Mouse (Mus musculus): ENCODE data around the gene Prkce. TPM values are rescaled to one million over a fixed set of nuclear protein-coding genes. Genes with fewer than 3 reads are reported as not detected.

Prkce gene
- polyA plus RNA-seq, 2 experiments: 0.32 to 0.37 TPM

DNA sequence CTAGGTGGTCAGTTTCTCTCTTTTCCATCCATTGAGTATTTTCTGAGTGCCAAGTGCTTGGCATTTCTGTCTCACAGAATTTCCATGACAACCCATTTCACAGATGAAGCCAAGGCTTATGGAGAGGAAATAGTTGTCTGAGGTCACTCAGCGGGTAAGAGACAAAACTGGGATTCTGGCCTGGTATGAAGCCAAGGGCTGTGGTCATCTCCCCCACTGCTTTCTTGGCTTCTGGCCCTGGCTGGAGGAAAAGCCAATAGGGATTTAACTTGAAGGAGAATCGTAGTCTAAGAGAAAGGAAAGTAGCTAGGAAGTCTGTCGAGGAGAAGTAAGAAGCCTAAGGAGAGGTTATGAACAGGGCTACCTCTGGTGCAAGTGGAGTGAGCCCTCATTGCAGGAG is 182.7 kb downstream of the Prkce start:
- H3K27ac ChIP-seq: no peak overlapping the region
- 68% methylated on average over 3 of the region's 3 CpGs for WGBS (ENCODE audit: insufficient replicate concordance)
- DNase-seq (ENCODE audit: low read depth in 3 of 3, low spot score in 3 of 3): no peak

GRCm38 (mm10) chr17:86350791-86351261 is 183.2 kb downstream of the Prkce start:
- peaks cover 0 to 2% of the 10 kb centered on the region in 2 experiments; a peak in 1 of 4 replicates for H3K4me1 ChIP-seq (replicated peaks; ENCODE audit: control insufficient read depth in 2 of 2, insufficient read depth in 2 of 2, low read length in 1 of 2)
- no peaks in the 10 kb centered on the region for H3K9me3 ChIP-seq (ENCODE audit: control insufficient read depth, low read length)
- H3K36me3 ChIP-seq (replicated peaks; ENCODE audit: control insufficient read depth, insufficient read depth, low read depth): no peaks in the 10 kb centered on the region
- no peak overlapping the region for H3K9ac ChIP-seq (replicated peaks)
- TF ChIP-seq CTCF (IDR thresholded peaks at IDR 0.05; ENCODE audit: low read depth) (no peak), EP300 (IDR thresholded peaks at IDR 0.05; ENCODE audit: low read depth) (no peak)
- no peak overlapping the region for H3K4me2 ChIP-seq (ENCODE audit: low read depth)
- 57% methylated on average over 12 of the region's 12 CpGs for WGBS (ENCODE audit: insufficient replicate concordance)
- H3K4me3 ChIP-seq (ENCODE audit: insufficient read depth in 1 of 2, low read depth in 2 of 2, low read length in 2 of 2): no peak overlapping the region
- no peaks in the 10 kb centered on the region for H3K27me3 ChIP-seq (ENCODE audit: control insufficient read depth, insufficient read depth, low read length)
- no peak for DNase-seq (ENCODE audit: low read depth in 3 of 3, low spot score in 3 of 3)
- no peak for ATAC-seq (ENCODE audit: insufficient read depth)
- H3K27ac ChIP-seq: no peak overlapping the region

More for the DNA sequence above, 182.7 kb downstream of the Prkce start:
- ATAC-seq (ENCODE audit: insufficient read depth): no peak
- no peak overlapping the region for H3K9ac ChIP-seq (replicated peaks)
- H3K4me2 ChIP-seq (ENCODE audit: low read depth): no peak overlapping the region
- no peaks in the 10 kb centered on the region for H3K27me3 ChIP-seq (ENCODE audit: control insufficient read depth, insufficient read depth, low read length)
- H3K4me3 ChIP-seq (ENCODE audit: insufficient read depth in 1 of 2, low read depth in 2 of 2, low read length in 2 of 2): no peak overlapping the region
- TF ChIP-seq EP300 (IDR thresholded peaks at IDR 0.05; ENCODE audit: low read depth) (no peak), CTCF (IDR thresholded peaks at IDR 0.05; ENCODE audit: low read depth) (no peak)
- peaks cover 0 to 2% of the 10 kb centered on the region in 2 experiments; a peak in 1 of 4 replicates for H3K4me1 ChIP-seq (replicated peaks; ENCODE audit: control insufficient read depth in 2 of 2, insufficient read depth in 2 of 2, low read length in 1 of 2)
- H3K36me3 ChIP-seq (replicated peaks; ENCODE audit: control insufficient read depth, insufficient read depth, low read depth): no peaks in the 10 kb centered on the region
- no peaks in the 10 kb centered on the region for H3K9me3 ChIP-seq (ENCODE audit: control insufficient read depth, low read length)

DNA sequence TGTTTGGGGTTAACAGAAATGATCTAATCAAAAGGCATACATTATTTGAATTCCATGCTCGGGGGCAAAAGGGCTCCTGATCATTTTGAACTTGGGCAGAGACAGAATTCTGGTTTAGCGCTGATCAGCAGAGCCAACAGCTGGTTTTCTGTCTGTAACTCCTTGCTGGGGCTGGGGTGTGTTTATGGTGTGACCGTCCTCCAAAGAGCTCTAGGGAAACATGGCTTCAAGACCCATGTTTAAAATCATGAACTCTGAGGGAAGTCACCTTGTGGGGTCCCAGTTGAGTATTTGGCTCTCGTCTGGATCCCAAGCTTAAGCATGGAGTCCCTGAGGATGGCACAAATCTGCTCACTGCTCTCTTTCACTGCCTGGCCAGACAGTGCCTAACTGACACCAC is 183.7 kb downstream of the Prkce start:
- TF ChIP-seq EP300 (IDR thresholded peaks at IDR 0.05; ENCODE audit: low read depth) (no peak), CTCF (IDR thresholded peaks at IDR 0.05; ENCODE audit: low read depth) (no peak)
- DNase-seq (ENCODE audit: low read depth in 3 of 3, low spot score in 3 of 3) (no peak), ATAC-seq (ENCODE audit: insufficient read depth) (no peak)
- H3K4me1 ChIP-seq (replicated peaks; ENCODE audit: control insufficient read depth in 2 of 2, insufficient read depth in 2 of 2, low read length in 1 of 2): peaks cover 0 to 2% of the 10 kb centered on the region in 2 experiments; a peak in 1 of 4 replicates
- H3K4me3 ChIP-seq (ENCODE audit: insufficient read depth in 1 of 2, low read depth in 2 of 2, low read length in 2 of 2): no peak overlapping the region
- H3K27ac ChIP-seq: no peak overlapping the region
- H3K36me3 ChIP-seq (replicated peaks; ENCODE audit: control insufficient read depth, insufficient read depth, low read depth): no peaks in the 10 kb centered on the region
- H3K9me3 ChIP-seq (ENCODE audit: control insufficient read depth, low read length): no peaks in the 10 kb centered on the region
- H3K27me3 ChIP-seq (ENCODE audit: control insufficient read depth, insufficient read depth, low read length): no peaks in the 10 kb centered on the region
- no peak overlapping the region for H3K4me2 ChIP-seq (ENCODE audit: low read depth)
- WGBS (ENCODE audit: insufficient replicate concordance): 57% methylated on average over 4 of the region's 4 CpGs
- no peak overlapping the region for H3K9ac ChIP-seq (replicated peaks)

DNA sequence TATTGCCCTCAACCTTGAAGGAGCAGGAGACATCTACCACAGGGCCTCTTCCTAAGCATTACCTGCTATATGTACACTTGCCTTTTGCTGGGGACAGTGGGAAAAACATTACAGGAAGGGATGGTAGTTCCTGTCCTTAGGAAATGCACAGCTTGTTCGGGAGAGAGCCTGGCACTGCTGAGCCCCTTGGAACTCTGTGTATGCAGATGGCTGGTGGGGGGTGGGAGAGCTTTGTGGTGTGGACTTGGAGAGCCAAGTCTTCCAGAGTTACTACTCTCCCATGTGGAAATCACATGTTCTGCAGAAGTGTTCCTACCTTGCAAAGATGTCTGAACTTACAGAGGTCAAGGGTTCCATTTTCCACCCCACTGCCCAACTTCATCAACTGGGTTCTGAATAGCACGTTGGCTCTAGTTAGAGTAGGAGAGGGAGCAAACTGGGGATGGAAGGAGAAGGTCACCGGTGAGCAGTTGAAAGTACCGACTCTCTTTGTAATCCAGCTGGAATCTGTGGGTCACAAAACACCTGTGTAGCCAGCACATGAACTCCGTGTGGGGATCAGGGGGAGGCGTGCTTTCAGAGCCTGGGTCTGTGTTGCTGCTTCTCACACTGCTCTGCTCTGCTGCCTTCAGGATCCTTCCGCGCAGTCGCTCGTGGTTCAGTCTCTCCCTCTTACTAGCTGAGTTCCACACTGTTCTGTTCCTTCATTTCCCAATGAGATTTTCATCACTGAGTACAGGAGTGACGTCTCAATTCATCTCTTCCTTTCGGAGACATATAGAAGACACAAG is 184.9 kb downstream of the Prkce start:
- no peak for ATAC-seq (ENCODE audit: insufficient read depth)

GRCm38 (mm10) chr17:86353679-86354078 is 186.1 kb downstream of the Prkce start:
- Histone ChIP-seq H3K9me3 (ENCODE audit: control insufficient read depth, low read length) (no peaks in the 10 kb centered on the region), H3K4me2 (ENCODE audit: low read depth) (no peak overlapping the region), H3K36me3 (replicated peaks; ENCODE audit: control insufficient read depth, insufficient read depth, low read depth) (no peaks in the 10 kb centered on the region), H3K4me3 (ENCODE audit: insufficient read depth in 1 of 2, low read depth in 2 of 2, low read length in 2 of 2) (no peak overlapping the region), H3K4me1 (replicated peaks; ENCODE audit: control insufficient read depth in 2 of 2, insufficient read depth in 2 of 2, low read length in 1 of 2) (peaks cover 0 to 2% of the 10 kb centered on the region in 2 experiments; a peak in 1 of 4 replicates), H3K27ac (no peak overlapping the region), H3K9ac (replicated peaks) (no peak overlapping the region), H3K27me3 (ENCODE audit: control insufficient read depth, insufficient read depth, low read length) (no peaks in the 10 kb centered on the region)
- ATAC-seq (ENCODE audit: insufficient read depth): no peak
- 16% methylated on average over 4 of the region's 4 CpGs for WGBS (ENCODE audit: insufficient replicate concordance)
- no peak for DNase-seq (ENCODE audit: low read depth in 3 of 3, low spot score in 3 of 3)
- no peak for TF ChIP-seq CTCF (IDR thresholded peaks at IDR 0.05; ENCODE audit: low read depth)
- no peak for TF ChIP-seq EP300 (IDR thresholded peaks at IDR 0.05; ENCODE audit: low read depth)

More for the DNA sequence above, 184.9 kb downstream of the Prkce start:
- no peaks in the 10 kb centered on the region for H3K9me3 ChIP-seq (ENCODE audit: control insufficient read depth, low read length)
- H3K4me2 ChIP-seq (ENCODE audit: low read depth): no peak overlapping the region
- TF ChIP-seq CTCF (IDR thresholded peaks at IDR 0.05; ENCODE audit: low read depth) (no peak), EP300 (IDR thresholded peaks at IDR 0.05; ENCODE audit: low read depth) (no peak)
- 66% methylated on average over 12 of the region's 12 CpGs for WGBS (ENCODE audit: insufficient replicate concordance)
- no peaks in the 10 kb centered on the region for H3K36me3 ChIP-seq (replicated peaks; ENCODE audit: control insufficient read depth, insufficient read depth, low read depth)
- H3K27ac ChIP-seq: no peak overlapping the region
- no peak for DNase-seq (ENCODE audit: low read depth in 3 of 3, low spot score in 3 of 3)
- no peak overlapping the region for H3K9ac ChIP-seq (replicated peaks)
- no peak overlapping the region for H3K4me3 ChIP-seq (ENCODE audit: insufficient read depth in 1 of 2, low read depth in 2 of 2, low read length in 2 of 2)
- H3K4me1 ChIP-seq (replicated peaks; ENCODE audit: control insufficient read depth in 2 of 2, insufficient read depth in 2 of 2, low read length in 1 of 2): peaks cover 0 to 2% of the 10 kb centered on the region in 2 experiments; a peak in 1 of 4 replicates
- no peaks in the 10 kb centered on the region for H3K27me3 ChIP-seq (ENCODE audit: control insufficient read depth, insufficient read depth, low read length)
